Mouse (Mus musculus) bone marrow macrophage, adult 2 months (primary cell): ENCODE measurements at regions not wholly inside any gene's neighbourhood (a gene's known extent, or its start where the extent isn't known, plus 50 kb on each side); places are given as distances from the start of the nearest gene placed in this dataset.

ENCODE experiments used
- H3K27ac ChIP-seq: 2 replicates; pipeline ENCODE4 v1.5.1; 2012; ENCODE audit warnings: low read depth, low read length; ENCODE audit not compliant: insufficient read depth
- H3K4me1 ChIP-seq: 2 replicates; pipeline ENCODE4 v1.6.1; 2012; ENCODE audit warnings: low read length; ENCODE audit not compliant: control insufficient read depth, insufficient read depth
- H3K4me3 ChIP-seq: 2 replicates; pipeline ENCODE4 v1.5.1; 2012; ENCODE audit warnings: mild to moderate bottlenecking, low read length, moderate library complexity; ENCODE audit not compliant: insufficient read depth
- CTCF ChIP-seq: IDR thresholded peaks from 2 replicates; pipeline ENCODE4 v1.5.1; 2012; ENCODE audit warnings: low read depth, mild to moderate bottlenecking, low read length, moderate library complexity
- POLR2A ChIP-seq: IDR thresholded peaks from 2 replicates; pipeline ENCODE4 v1.6.1; 2012; ENCODE audit warnings: mild to moderate bottlenecking, low read depth, low read length, borderline replicate concordance

GRCm38 (mm10) chr13:97436719-97437350 lies 195.9 kb downstream of the Enc1 start:
- Histone ChIP-seq H3K4me3 (no peak overlapping the region), H3K4me1 (peaks cover 12% of the 10 kb centered on the region), H3K27ac (no peak overlapping the region)
- TF ChIP-seq CTCF (no peak), POLR2A (no peak)

- Histone ChIP-seq H3K4me3 (peak overlapping the region; percentile 29), H3K4me1 (peaks cover 6% of the 10 kb centered on the region), H3K27ac (no peak overlapping the region)
- TF ChIP-seq POLR2A, result no peak
- no peak for TF ChIP-seq CTCF
Measured at GRCm38 (mm10) chr13:97435865-97436718, 195.2 kb downstream of the Enc1 start.

- Histone ChIP-seq H3K27ac (no peak overlapping the region), H3K4me1 (no peaks in the 10 kb centered on the region), H3K4me3 (no peak overlapping the region)
- no peak for TF ChIP-seq CTCF
Measured at GRCm38 (mm10) chr13:97434961-97435864, 194.3 kb downstream of the Enc1 start.

GRCm38 (mm10) chr13:97434167-97434566 lies 193.3 kb downstream of the Enc1 start:
- no peak overlapping the region for H3K4me3 ChIP-seq
- TF ChIP-seq CTCF (no peak), POLR2A (no peak)
- no peaks in the 10 kb centered on the region for H3K4me1 ChIP-seq
- H3K27ac ChIP-seq, result no peak overlapping the region

- Histone ChIP-seq H3K4me1 (no peaks in the 10 kb centered on the region), H3K4me3 (no peak overlapping the region), H3K27ac (no peak overlapping the region)
- no peak for TF ChIP-seq POLR2A
- TF ChIP-seq CTCF, result no peak
Measured at GRCm38 (mm10) chr13:97432627-97433026, 191.7 kb downstream of the Enc1 start.

- Histone ChIP-seq H3K27ac (no peak overlapping the region), H3K4me3 (no peak overlapping the region), H3K4me1 (no peaks in the 10 kb centered on the region)
- TF ChIP-seq POLR2A (no peak), CTCF (no peak)
Measured at GRCm38 (mm10) chr13:97430885-97431284, 190.0 kb downstream of the Enc1 start.

- no peak overlapping the region for H3K4me3 ChIP-seq
- H3K27ac ChIP-seq, result no peak overlapping the region
- TF ChIP-seq POLR2A, result no peak
- no peak for TF ChIP-seq CTCF
- no peaks in the 10 kb centered on the region for H3K4me1 ChIP-seq
Measured at GRCm38 (mm10) chr13:97428163-97428562, 187.3 kb downstream of the Enc1 start.

- Histone ChIP-seq H3K27ac (no peak overlapping the region), H3K4me1 (no peaks in the 10 kb centered on the region), H3K4me3 (no peak overlapping the region)
- TF ChIP-seq CTCF (no peak), POLR2A (no peak)
Measured at GRCm38 (mm10) chr13:97427537-97427936, 186.6 kb downstream of the Enc1 start.

GRCm38 (mm10) chr13:97425731-97426130 lies 184.8 kb downstream of the Enc1 start:
- Histone ChIP-seq H3K4me3 (no peak overlapping the region), H3K27ac (no peak overlapping the region), H3K4me1 (no peaks in the 10 kb centered on the region)
- TF ChIP-seq CTCF, result no peak

- H3K4me3 ChIP-seq, result no peak overlapping the region
- no peaks in the 10 kb centered on the region for H3K4me1 ChIP-seq
- no peak overlapping the region for H3K27ac ChIP-seq
- TF ChIP-seq CTCF (no peak), POLR2A (no peak)
Measured at GRCm38 (mm10) chr13:97423911-97424310, 183.0 kb downstream of the Enc1 start.
